Mouse (Mus musculus) heart, adult 11 months (tissue): ENCODE data around the gene Slc12a1.
A peak's percentile ranks its signal among the peaks of the same experiment; 100 is the strongest.

Experiments
- DNase-seq: peaks from one replicate; pipeline ENCODE4 v3.0.0; 2022

Gene Slc12a1

GRCm38 (mm10) chr2:125211831-125212510 lies 59.7 kb downstream of the Slc12a1 start:
- peak; percentile 64 for DNase-seq

- DNase-seq: peak; percentile 66
These were observed 62.3 kb downstream of the Slc12a1 start for GRCm38 (mm10) chr2:125214592-125214991.

DNA sequence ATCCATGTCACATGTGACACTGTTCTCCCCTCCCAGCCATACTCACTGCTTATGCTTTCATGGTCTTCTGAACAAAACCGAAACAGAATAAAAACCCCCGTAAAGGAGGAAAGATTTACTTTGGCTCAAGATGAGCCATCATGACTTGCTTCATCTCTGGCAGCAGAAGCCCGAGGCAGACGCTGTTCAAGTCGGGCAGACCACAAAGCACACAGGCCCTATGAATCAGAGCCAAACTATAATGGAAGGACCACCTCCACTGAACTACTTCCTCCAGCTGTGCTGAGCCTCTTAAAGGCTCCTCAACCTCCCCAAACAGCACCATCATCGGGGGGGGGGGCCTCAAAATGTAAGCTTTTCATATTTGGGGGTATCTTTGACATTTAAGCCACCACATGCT lies 65.0 kb downstream of the Slc12a1 start:
- DNase-seq: no peak

DNA sequence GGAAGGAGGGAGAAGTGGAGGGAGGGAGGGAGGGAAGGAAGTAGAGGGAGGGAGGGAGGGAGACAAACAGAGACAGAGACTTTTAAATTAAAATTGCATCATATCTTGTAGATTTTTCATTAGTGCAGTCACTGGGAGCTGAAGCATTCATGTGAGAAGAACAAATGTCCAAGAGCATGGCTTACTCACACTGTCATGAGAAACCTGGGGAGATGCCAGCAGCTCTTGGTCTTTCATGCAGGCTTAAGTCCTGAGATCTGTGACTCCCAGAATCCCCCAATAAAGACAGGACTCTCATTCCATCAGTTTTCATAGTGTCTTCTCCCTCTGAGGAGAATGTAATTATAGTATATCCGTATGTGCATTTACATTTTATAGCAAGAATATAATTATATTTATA lies 66.3 kb downstream of the Slc12a1 start:
- DNase-seq: no peak

GRCm38 (mm10) chr2:125219268-125219667 lies 67.0 kb downstream of the Slc12a1 start:
- peak; percentile 90 for DNase-seq

GRCm38 (mm10) chr2:125221673-125222072 lies 69.4 kb downstream of the Slc12a1 start:
- no peak for DNase-seq

- no peak for DNase-seq
These were observed 76.4 kb downstream of the Slc12a1 start for GRCm38 (mm10) chr2:125228472-125229409.

DNA sequence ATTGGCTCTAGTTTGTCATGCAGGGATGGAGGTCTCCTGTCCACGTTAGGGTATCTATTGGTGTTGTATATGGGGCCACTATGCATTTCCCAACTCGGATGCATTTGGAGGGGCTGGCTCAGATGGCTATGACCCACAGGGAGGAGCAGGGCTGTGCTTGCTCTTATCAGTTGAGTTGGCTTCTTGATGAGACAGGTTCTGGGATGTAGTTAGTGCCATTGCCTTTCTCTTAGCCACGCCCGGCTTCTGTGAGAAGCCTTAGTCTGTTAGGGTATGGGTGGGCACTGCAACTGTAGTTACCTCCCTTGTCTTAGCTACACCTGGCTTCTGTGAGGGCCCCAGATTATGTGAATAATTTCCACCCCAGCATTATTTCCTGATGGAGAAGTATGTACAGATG lies 79.9 kb downstream of the Slc12a1 start:
- no peak for DNase-seq

DNA sequence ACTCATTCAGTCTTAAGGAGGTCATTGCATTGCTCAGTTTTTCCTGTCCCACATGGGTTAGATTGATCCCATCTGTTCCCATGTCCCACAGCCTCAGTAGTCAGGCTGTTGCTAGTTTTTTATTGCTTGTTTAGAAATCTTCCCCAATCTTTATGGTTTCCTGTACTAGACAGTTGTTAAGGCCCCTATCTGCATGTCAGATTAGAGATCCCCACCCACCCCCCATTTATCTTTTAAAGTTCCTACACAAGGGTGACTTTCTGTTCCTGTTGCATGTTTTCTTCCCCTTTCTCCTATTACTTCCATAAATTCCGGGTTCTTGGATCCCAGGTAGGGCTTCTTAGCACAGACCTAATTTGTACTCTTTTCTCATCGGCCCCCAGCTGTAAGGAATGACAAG lies 81.2 kb downstream of the Slc12a1 start:
- DNase-seq: no peak

GRCm38 (mm10) chr2:125234049-125234448 lies 81.7 kb downstream of the Slc12a1 start:
- no peak for DNase-seq

DNA sequence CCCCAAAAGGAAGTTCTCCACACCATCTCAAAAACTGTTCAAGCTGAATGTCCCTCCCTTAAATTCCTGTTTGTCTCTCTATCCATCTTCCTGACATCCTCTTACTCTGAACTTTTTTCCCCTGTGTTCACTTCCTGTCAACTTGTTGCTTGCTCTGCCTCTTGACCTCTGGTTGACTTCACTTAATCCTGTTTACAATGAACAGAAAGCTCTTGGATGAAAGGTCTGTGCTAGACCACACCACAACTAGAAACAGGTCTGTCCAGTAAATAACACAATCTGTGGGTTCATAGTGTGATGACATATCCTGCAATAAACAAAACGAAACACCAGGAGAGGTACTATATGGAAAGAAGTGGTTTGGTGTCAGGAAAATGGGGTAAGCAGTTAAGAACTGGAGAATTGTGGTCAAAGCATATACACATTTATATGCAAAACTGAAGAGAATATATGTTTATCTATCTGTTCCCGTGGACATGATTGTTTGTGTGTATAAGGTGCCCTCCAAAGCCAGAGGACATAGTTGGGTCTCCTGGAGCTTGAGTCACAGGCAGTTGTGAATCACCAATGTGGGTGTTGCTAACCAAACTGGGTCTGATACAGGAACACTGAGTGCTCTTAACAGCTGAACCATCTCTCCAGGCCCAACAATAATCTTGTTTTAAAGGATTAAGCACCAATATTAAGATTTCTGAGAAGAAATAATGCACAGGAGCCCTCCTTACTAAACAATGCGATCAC lies 93.4 kb downstream of the Slc12a1 start:
- DNase-seq: peak; percentile 64

GRCm38 (mm10) chr2:125246669-125247068 lies 94.4 kb downstream of the Slc12a1 start:
- peak; percentile 45 for DNase-seq

DNA sequence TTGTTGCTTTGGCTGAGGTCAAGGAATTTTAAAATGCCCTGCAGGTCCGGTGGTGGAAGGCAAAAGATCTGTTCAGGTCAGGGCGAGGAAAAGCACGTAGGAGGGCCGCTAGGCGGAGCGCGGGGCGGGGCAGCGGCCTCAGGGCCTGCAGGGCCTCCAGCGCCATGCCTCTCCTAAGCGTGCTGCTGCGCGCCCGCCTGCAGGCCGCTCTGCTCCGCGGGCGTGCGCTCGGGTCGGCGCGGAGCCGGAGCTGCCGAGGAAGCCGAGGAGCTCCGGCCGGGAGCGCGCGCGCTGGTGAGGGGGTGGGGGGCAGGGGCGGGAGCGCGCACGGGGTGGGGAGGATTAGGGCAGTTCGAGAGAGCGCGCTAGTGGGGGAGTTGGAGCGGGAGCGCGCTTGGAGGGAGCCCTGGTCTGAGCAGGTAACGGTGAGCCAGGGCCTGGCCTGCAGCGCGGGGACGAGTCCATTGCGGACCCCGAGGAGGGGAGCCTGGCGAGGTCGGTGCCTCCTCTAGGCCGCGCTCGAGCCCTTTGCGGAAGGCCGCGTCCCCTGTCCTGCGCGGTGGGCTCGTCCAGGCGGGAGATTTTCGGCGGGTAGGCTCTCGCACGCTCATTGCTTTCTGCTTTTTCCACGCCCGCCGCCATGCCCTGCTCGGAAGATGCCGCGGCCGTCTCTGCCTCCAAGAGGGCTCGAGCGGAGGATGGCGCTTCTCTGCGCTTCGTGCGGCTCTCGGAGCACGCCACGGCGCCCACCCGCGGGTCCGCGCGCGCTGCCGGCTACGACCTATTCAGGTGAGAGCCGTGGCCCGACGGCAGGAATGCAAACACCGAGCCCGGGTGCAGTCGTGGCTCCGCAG lies 95.0 kb downstream of the Slc12a1 start, which contains the start of gene Dut:
TSS of gene Dut (plus strand) at position 83 of the 854 bp plus-strand sequence.
- peak; percentile 100 for DNase-seq

- no peak for DNase-seq
These were observed 95.6 kb downstream of the Slc12a1 start for GRCm38 (mm10) chr2:125247962-125248235.

DNA sequence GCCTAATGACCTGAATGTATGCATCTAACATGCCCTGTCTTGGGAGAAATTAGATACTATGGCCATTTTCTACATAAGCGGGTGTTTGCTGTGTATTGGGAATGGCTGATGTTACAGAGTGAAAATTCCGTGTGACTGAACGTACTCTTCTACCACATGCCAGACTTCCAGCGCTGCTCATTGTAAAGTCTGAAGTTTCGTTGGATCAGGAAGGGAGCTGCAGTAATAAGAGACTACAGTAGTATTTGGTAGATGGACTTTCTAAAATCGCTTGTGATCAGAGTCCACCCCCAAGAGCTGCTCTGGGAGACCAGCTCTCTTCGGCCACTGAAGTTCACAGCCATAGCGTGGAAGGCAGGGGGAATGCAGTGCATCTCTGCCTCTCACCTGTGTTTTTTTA lies 96.0 kb downstream of the Slc12a1 start:
- peak; percentile 74 for DNase-seq

GRCm38 (mm10) chr2:125249339-125249738 lies 97.0 kb downstream of the Slc12a1 start:
- no peak for DNase-seq

DNA sequence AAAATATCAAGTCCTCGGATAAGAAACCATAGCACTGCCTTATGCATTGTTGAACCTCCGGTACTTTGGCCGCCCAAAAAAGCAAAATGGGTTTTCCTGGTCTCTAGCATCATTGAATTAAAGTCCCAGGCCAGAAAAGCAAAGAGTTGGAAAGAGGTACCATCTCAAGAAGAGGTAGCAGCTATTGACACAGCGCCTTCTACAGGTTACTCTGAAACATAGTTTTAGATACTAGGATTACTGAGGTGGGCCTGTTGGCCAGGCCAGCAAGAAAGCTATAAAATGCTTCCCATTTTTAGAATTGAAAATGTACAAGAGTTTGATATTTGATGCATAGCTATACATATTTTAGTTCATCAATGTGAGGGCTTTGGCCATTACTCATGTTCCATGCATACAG lies 97.6 kb downstream of the Slc12a1 start:
- DNase-seq: no peak

- DNase-seq: peak; percentile 53
These were observed 99.5 kb downstream of the Slc12a1 start for GRCm38 (mm10) chr2:125251781-125252180.

- peak; percentile 64 for DNase-seq
These were observed 100.0 kb downstream of the Slc12a1 start for GRCm38 (mm10) chr2:125252275-125252674.

DNA sequence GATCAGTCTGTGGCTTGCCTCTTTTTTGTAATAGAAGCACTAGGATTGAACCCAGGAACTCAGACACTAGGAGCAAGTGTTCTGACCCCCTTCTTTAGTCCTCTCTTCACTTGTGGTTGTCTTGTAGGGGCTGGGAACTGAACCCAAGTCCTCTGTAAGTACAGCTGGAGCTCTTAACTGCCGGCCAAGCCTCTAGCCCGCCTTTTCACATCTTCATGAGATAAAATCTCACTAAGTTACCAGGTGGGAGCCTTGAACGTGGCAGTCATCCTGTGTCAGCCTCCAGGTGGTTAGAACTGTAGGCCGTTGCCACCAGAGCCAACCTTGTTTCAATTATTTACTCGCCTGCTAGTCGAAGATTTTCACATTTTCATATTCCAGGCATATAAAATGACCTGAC lies 101.4 kb downstream of the Slc12a1 start:
- peak; percentile 60 for DNase-seq

DNA sequence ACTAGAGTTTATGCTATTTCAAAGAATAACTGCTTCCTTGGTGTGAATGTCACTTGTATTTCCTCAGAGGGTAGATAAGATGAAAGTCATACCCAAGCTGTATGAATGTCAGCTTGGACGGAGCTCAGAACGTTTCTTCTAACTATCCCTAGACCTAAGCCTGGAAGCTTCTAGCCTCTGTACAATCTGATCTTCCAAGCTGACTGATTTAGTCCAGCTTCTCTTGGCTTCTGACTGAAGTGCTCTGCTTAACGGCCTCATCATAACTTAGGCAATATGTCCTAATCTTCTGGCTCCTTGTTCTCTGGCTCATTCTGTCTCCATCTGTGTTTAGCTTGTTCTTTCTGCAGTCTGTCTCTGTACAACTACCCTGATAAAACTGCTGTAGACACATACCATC lies 102.3 kb downstream of the Slc12a1 start:
- DNase-seq: no peak

DNA sequence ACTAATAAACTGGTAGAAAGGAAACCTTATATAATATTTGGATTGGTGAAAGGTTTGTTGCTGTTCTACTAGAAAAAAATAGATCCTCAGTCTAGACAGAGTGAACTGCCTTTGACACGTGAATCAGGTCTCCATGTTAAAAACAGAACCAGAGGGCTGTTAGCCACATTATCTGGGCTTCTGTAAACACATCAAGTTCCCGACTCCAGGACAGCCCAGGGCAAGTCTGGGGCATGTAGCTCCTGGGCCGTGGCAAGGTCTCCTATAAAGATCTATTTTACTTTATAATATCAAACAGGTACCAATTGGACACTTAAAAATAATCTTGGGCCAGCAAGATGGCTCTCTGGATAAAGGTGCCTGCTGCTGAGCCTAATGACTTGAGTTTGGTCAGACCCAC lies 103.6 kb downstream of the Slc12a1 start:
- peak; percentile 67 for DNase-seq
